In the genomic region with DNA sequence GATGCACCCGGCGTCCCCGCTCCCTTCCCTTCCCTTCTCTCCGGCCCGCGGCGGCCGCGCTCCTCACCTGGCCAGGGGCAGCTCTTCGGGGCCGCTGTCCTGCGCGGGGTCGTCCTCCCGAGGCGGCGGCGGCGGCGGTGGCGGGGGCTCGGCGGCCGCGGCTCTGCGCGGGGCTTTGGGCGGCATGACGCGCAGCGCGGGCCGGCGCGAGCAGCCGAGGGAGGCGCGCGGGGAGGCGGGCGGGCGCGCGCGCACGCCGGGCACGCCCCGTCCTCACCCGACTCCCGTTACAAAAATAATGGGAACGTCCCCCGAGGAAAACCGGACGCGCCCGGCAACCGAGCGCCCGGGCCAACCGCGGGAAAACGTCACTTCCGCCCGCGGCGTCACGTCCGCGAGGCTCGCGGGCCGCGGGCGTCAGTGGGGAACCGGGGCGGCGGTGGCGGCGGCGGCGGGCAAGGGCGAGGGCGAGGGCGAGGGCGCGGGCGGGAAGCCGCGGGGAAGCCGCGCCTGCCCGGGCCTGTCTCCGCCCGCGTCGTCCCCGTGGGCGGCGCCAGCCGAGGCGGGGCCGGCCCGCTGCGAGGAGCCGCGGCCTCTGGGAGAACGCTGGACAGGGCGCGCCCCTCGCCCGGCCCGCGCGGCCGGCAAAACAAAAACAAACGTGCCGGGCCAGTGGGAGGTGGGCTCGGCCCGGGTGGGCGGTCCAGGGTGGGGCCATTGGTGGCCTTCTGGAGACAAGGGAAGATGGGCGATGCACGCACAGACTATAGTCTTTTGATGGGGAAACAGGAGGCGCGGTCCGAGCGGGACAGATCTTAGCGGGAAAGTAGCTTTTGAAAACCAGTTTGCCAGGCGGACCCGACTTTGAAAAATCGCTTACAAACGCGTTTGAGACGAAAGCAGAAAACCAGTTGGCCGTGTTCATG, we compare ENCODE assay signal across 8 mouse cellular contexts. TPM values are rescaled to one million over a fixed set of nuclear protein-coding genes. Genes with fewer than 3 reads are reported as not detected.
DNase-seq lines count a peak whose midpoint lies in the region; ATAC-seq lines count a peak whose summit lies in the region.

Rb1 (minus strand) TSS at position 367 of the 926 bp plus-strand sequence.

- peak within 1 kb of the TSS; percentile 86 for H3K9ac ChIP-seq in embryonic facial prominence, embryonic 14.5 days (ENCODE audit: low read depth, low read length)
- peak within 1 kb of the TSS; percentile 90 for H3K9ac ChIP-seq in kidney, embryonic 14.5 days (ENCODE audit: low read depth, low read length)

- no peaks in the 10 kb centered on the region for H3K4me1 ChIP-seq in embryonic facial prominence, embryonic 14.5 days (ENCODE audit: control insufficient read depth, insufficient read depth, low read length)
- H3K4me1 ChIP-seq in kidney, embryonic 14.5 days (ENCODE audit: control insufficient read depth, insufficient read depth, low read length): 0 out of 2 replicates have a peak, but pooled peaks cover 4% of the 10 kb centered on the region

- H3K27ac ChIP-seq in embryonic facial prominence, embryonic 14.5 days (replicated peaks; ENCODE audit: low read depth, low read length): peak within 1 kb of the TSS; percentile 92
- peak within 1 kb of the TSS; percentile 68 for H3K27ac ChIP-seq in kidney, embryonic 14.5 days (ENCODE audit: low read depth, low read length)

- no peaks in the 10 kb centered on the region for H3K36me3 ChIP-seq in embryonic facial prominence, embryonic 14.5 days (ENCODE audit: control insufficient read depth, insufficient read depth, low read length)
- no peaks in the 10 kb centered on the region for H3K36me3 ChIP-seq in kidney, embryonic 14.5 days (ENCODE audit: control insufficient read depth, insufficient read depth, low read length)

- peak within 1 kb of the TSS; percentile 90 for H3K4me3 ChIP-seq in embryonic facial prominence, embryonic 14.5 days (ENCODE audit: low read depth, low read length)
- peak within 1 kb of the TSS; percentile 88 for H3K4me3 ChIP-seq in kidney, embryonic 14.5 days (ENCODE audit: low read length)

- H3K27me3 ChIP-seq in embryonic facial prominence, embryonic 14.5 days (replicated peaks; ENCODE audit: control insufficient read depth, insufficient read depth, low read length): no peaks in the 10 kb centered on the region
- no peaks in the 10 kb centered on the region for H3K27me3 ChIP-seq in kidney, embryonic 14.5 days (ENCODE audit: control insufficient read depth, insufficient read depth, low read length)

- H3K9me3 ChIP-seq in embryonic facial prominence, embryonic 14.5 days (ENCODE audit: control insufficient read depth, low read length): 0 out of 2 replicates have a peak, but pooled peaks cover 6% of the 10 kb centered on the region
- H3K9me3 ChIP-seq in kidney, embryonic 14.5 days (ENCODE audit: control insufficient read depth, low read length): no peaks in the 10 kb centered on the region

- peak within 1 kb of the TSS; percentile 86 for H3K4me2 ChIP-seq in embryonic facial prominence, embryonic 14.5 days (ENCODE audit: low read depth, low read length)
- peak within 1 kb of the TSS; percentile 92 for H3K4me2 ChIP-seq in kidney, embryonic 14.5 days (replicated peaks; ENCODE audit: low read depth, low read length)

- peak; percentile 93 for ATAC-seq in embryonic facial prominence, embryonic 14.5 days (ENCODE audit: low read depth)
- peak; percentile 95 for ATAC-seq in kidney, embryonic 14.5 days (ENCODE audit: low FRiP score, low TSS enrichment)

- 0% methylated on average over 29 of the region's 135 CpGs for WGBS in embryonic facial prominence, embryonic 14.5 days
- under 1% methylated on average over 110 of the region's 135 CpGs for WGBS in kidney, embryonic 14.5 days

- DNase-seq in 3T3-L1 (ENCODE audit: low read depth, low spot score) (peak; percentile 67), liver (peak; percentile 88)
- peak; percentile 52 to 62 for DNase-seq in adrenal gland, postnatal 4 days (ENCODE audit: low spot score in 2 of 2)
- DNase-seq in embryonic facial prominence, embryonic 14.5 days (ENCODE audit: low spot score): peak; percentile 88
- peak; percentile 84 to 86 for DNase-seq in heart, adult 9 months (ENCODE audit: low spot score in 2 of 2)
- DNase-seq in monocyte, adult 2 months (ENCODE audit: low read depth in 1 of 2, low spot score in 2 of 2): peak; percentile 50 to 64
- DNase-seq in spleen, postnatal 14 days (ENCODE audit: low spot score in 2 of 2): peak; percentile 72 to 80

RNA-seq across cellular contexts. Expression of gene Rb1, which starts in this region (rescaled TPM):
- 10 to 100 TPM; 16.1 to 23.7 TPM for total RNA-seq in adrenal gland, postnatal 4 days (2021)
- 30.1 and 30.4 TPM in 2 replicates for polyA plus RNA-seq in embryonic facial prominence, embryonic 14.5 days (2014; fragmentation: Nextera tagmentation; extraction: Ambion mirVana)
- polyA plus RNA-seq in kidney, embryonic 14.5 days (2014; fragmentation: Nextera tagmentation; extraction: Ambion mirVana): 29.9 and 32.7 TPM in 2 replicates

Comparison
In these comparisons a context has a peak if more than half of its experiments do, and no peak if none do; other contexts are left out.
1. Peak in every context shown above with its lines: DNase-seq, ATAC-seq, H3K4me3 ChIP-seq and H3K27ac ChIP-seq.